Mouse (Mus musculus): ENCODE results near the gene Tacc2. TPM values are rescaled to one million over a fixed set of nuclear protein-coding genes. Genes with fewer than 3 reads are reported as not detected.

Gene Tacc2
- polyA plus RNA-seq, 1 experiment from 2014 or later: 19.8 TPM

DNA sequence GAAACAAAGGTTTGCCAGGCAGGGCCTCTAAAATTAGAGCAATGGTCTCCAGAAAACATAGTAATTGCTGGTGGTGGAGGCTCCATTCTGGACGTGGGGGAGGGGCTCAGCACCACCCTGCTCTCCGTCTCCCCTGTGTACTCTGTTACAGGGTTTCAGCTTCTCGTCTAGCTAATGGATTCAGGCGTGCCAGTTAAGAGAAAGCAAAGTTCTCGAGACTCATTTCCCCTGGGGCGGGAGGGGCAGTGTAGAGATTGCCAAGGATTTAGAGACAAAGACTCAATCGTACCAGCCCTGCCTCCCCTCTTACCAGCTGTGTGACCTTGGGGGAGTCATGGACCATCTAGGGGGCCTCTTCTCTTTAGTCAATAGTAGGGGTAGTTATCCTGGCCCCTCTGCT is 72.0 kb downstream of the Tacc2 start:
- no peak for TF ChIP-seq EP300 (IDR thresholded peaks at IDR 0.05)
- TF ChIP-seq CTCF (IDR thresholded peaks at IDR 0.05): no peak
- no peak for ATAC-seq
- Histone ChIP-seq H3K9me3 (ENCODE audit: low read length) (no peaks in the 10 kb centered on the region), H3K36me3 (ENCODE audit: insufficient read depth, low read length) (no peaks in the 10 kb centered on the region), H3K27me3 (replicated peaks; ENCODE audit: insufficient read depth, low read length) (no peaks in the 10 kb centered on the region), H3K27ac (ENCODE audit: low read length) (no peak overlapping the region), H3K4me3 (ENCODE audit: low read depth, low read length) (no peak overlapping the region), H3K4me1 (ENCODE audit: insufficient read depth, low read depth, low read length) (peaks cover 20% of the 10 kb centered on the region; the same call in 1 of the 2 replicates), H3K4me2 (replicated peaks; ENCODE audit: low read depth, low read length) (0 out of 2 replicates have a peak overlapping the region, but pooled peaks have one; percentile 3), H3K9ac (replicated peaks; ENCODE audit: low read depth) (no peak overlapping the region)
- WGBS: 34% methylated on average over 7 of the region's 7 CpGs
- no peak for DNase-seq (ENCODE audit: low spot score)

GRCm38 (mm10) chr7:130650621-130651020 is 73.4 kb downstream of the Tacc2 start:
- no peak for DNase-seq (ENCODE audit: low spot score)
- no peaks in the 10 kb centered on the region for H3K36me3 ChIP-seq (ENCODE audit: insufficient read depth, low read length)
- H3K27ac ChIP-seq (ENCODE audit: low read length): no peak overlapping the region
- no peak overlapping the region for H3K4me2 ChIP-seq (replicated peaks; ENCODE audit: low read depth, low read length)
- no peak overlapping the region for H3K4me3 ChIP-seq (ENCODE audit: low read depth, low read length)
- no peak for ATAC-seq
- no peak for TF ChIP-seq EP300 (IDR thresholded peaks at IDR 0.05)
- WGBS: 66% methylated on average over 5 of the region's 5 CpGs
- peaks cover 31% of the 10 kb centered on the region; the same call in 1 of the 2 replicates for H3K4me1 ChIP-seq (ENCODE audit: insufficient read depth, low read depth, low read length)
- H3K27me3 ChIP-seq (replicated peaks; ENCODE audit: insufficient read depth, low read length): no peaks in the 10 kb centered on the region
- no peaks in the 10 kb centered on the region for H3K9me3 ChIP-seq (ENCODE audit: low read length)
- H3K9ac ChIP-seq (replicated peaks; ENCODE audit: low read depth): no peak overlapping the region

DNA sequence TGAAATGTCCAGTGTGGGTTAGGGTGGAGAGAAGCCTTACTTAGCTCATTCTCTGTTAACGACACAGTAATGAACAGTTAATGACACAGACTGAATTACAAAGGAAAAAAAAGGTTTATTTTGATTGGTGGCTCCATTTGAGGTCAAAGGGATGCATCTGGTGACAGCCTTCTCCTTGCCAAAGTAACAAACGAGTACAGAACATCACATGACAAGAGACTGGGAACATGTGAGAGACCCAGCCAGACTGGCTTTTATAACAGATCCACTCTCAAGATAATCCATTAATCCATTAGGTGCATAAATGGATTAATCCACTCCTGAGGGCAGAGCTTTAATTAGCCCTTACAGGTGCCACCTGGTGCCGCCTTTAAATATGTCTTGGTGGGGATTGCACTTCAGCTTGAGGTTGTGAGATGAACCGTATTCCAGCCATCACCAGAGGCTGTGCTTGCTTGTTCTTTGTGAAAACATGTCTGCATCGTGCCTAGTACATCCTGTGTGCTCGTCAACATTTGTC is 75.9 kb downstream of the Tacc2 start:
- no peaks in the 10 kb centered on the region for H3K9me3 ChIP-seq (ENCODE audit: low read length)
- no peaks in the 10 kb centered on the region for H3K27me3 ChIP-seq (replicated peaks; ENCODE audit: insufficient read depth, low read length)
- H3K27ac ChIP-seq (ENCODE audit: low read length): no peak overlapping the region
- peaks cover 24% of the 10 kb centered on the region; the same call in 1 of the 2 replicates for H3K4me1 ChIP-seq (ENCODE audit: insufficient read depth, low read depth, low read length)
- H3K9ac ChIP-seq (replicated peaks; ENCODE audit: low read depth): no peak overlapping the region
- 75% methylated on average over 6 of the region's 6 CpGs for WGBS
- ATAC-seq (no peak), DNase-seq (ENCODE audit: low spot score) (no peak)
- H3K36me3 ChIP-seq (ENCODE audit: insufficient read depth, low read length): no peaks in the 10 kb centered on the region
- no peak overlapping the region for H3K4me3 ChIP-seq (ENCODE audit: low read depth, low read length)
- TF ChIP-seq EP300 (IDR thresholded peaks at IDR 0.05): no peak
- no peak for TF ChIP-seq CTCF (IDR thresholded peaks at IDR 0.05)
- H3K4me2 ChIP-seq (replicated peaks; ENCODE audit: low read depth, low read length): no peak overlapping the region

- no peak overlapping the region for H3K9ac ChIP-seq (replicated peaks; ENCODE audit: low read depth)
- no peaks in the 10 kb centered on the region for H3K9me3 ChIP-seq (ENCODE audit: low read length)
- WGBS: 33% methylated on average over 2 of the region's 2 CpGs
- peak; percentile 54 for ATAC-seq
- peaks cover 15% of the 10 kb centered on the region; the same call in 1 of the 2 replicates for H3K4me1 ChIP-seq (ENCODE audit: insufficient read depth, low read depth, low read length)
- no peak for TF ChIP-seq EP300 (IDR thresholded peaks at IDR 0.05)
- 0 out of 2 replicates have a peak, but pooled peaks have one; percentile 5 for TF ChIP-seq CTCF (IDR thresholded peaks at IDR 0.05)
- H3K4me2 ChIP-seq (replicated peaks; ENCODE audit: low read depth, low read length): no peak overlapping the region
- H3K27ac ChIP-seq (ENCODE audit: low read length): peak overlapping the region; percentile 14; the same call in 1 of the 2 replicates
- no peaks in the 10 kb centered on the region for H3K27me3 ChIP-seq (replicated peaks; ENCODE audit: insufficient read depth, low read length)
- H3K36me3 ChIP-seq (ENCODE audit: insufficient read depth, low read length): no peaks in the 10 kb centered on the region
- H3K4me3 ChIP-seq (ENCODE audit: low read depth, low read length): no peak overlapping the region
- peak; percentile 46 for DNase-seq (ENCODE audit: low spot score)
These were observed 77.3 kb downstream of the Tacc2 start for GRCm38 (mm10) chr7:130654562-130654961.

DNA sequence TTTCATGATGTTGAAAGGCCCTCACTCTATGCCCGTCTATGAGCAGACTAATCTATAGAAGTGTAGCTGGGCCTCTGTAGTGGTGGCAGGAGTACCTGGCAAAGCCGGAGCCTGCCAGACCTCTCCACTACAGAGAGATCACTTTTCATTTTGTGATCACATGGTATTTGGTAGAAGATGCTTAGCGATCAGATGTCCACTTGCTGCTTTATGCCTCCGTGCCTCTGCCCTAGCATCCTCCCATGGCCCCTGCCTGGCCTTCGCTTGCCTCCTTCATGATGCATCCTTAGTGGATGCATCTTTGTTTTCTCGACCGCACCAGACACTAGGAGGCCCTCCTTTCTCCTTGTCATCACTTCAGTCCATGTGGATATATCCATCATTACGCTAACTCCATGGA is 79.7 kb downstream of the Tacc2 start:
- DNase-seq (ENCODE audit: low spot score) (no peak), ATAC-seq (no peak)

DNA sequence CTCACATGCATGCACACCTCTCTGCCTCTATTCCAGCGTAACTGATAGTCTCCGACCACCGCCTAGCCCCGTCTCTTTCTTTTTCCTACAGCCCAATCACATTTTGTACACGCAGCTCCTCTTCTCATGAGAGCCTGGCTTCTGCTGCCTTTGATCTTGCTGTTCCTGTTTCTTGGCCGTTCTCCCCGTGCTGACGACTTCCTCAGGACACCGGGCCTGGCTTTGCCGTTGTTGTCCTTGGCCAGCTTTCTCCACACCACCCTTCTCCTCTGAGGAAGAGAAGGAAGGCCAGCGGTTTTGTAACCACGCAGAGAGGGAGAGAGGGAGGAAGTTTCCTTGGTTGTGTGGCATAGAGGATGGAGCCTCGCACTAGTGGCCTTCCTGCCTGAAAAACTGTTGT is 80.5 kb downstream of the Tacc2 start:
- H3K9ac ChIP-seq (replicated peaks; ENCODE audit: low read depth): no peak overlapping the region
- no peak overlapping the region for H3K27ac ChIP-seq (ENCODE audit: low read length)
- peaks cover 15% of the 10 kb centered on the region; the same call in 1 of the 2 replicates for H3K4me1 ChIP-seq (ENCODE audit: insufficient read depth, low read depth, low read length)
- H3K4me2 ChIP-seq (replicated peaks; ENCODE audit: low read depth, low read length): no peak overlapping the region
- no peaks in the 10 kb centered on the region for H3K36me3 ChIP-seq (ENCODE audit: insufficient read depth, low read length)
- WGBS: 41% methylated on average over 13 of the region's 13 CpGs
- DNase-seq (ENCODE audit: low spot score) (no peak), ATAC-seq (peak; percentile 18)
- no peak overlapping the region for H3K4me3 ChIP-seq (ENCODE audit: low read depth, low read length)
- H3K9me3 ChIP-seq (ENCODE audit: low read length): no peaks in the 10 kb centered on the region
- H3K27me3 ChIP-seq (replicated peaks; ENCODE audit: insufficient read depth, low read length): no peaks in the 10 kb centered on the region
- TF ChIP-seq CTCF (IDR thresholded peaks at IDR 0.05) (no peak), EP300 (IDR thresholded peaks at IDR 0.05) (no peak)

More for the DNA sequence above, 79.7 kb downstream of the Tacc2 start:
- 94% methylated on average over 8 of the region's 8 CpGs for WGBS
- Histone ChIP-seq H3K9ac (replicated peaks; ENCODE audit: low read depth) (no peak overlapping the region), H3K27ac (ENCODE audit: low read length) (no peak overlapping the region), H3K4me2 (replicated peaks; ENCODE audit: low read depth, low read length) (no peak overlapping the region), H3K4me1 (ENCODE audit: insufficient read depth, low read depth, low read length) (peaks cover 15% of the 10 kb centered on the region; the same call in 1 of the 2 replicates), H3K4me3 (ENCODE audit: low read depth, low read length) (no peak overlapping the region), H3K27me3 (replicated peaks; ENCODE audit: insufficient read depth, low read length) (no peaks in the 10 kb centered on the region), H3K9me3 (ENCODE audit: low read length) (no peaks in the 10 kb centered on the region), H3K36me3 (ENCODE audit: insufficient read depth, low read length) (no peaks in the 10 kb centered on the region)
- no peak for TF ChIP-seq EP300 (IDR thresholded peaks at IDR 0.05)
